Mouse (Mus musculus) midbrain, embryonic 13.5 days (tissue): ENCODE results near the gene Galr3. TPM values are rescaled to one million over a fixed set of nuclear protein-coding genes. Genes with fewer than 3 reads are reported as not detected.
A peak's percentile ranks its signal among the peaks of the same experiment; 100 is the strongest.

ENCODE experiments used
- ATAC-seq: fragments of 200-750 bp; cut with Nextera tagmentation; 2 replicates; pipeline ENCODE4 v1.8.0; 2017; ENCODE audit warnings: mild to moderate bottlenecking, moderate TSS enrichment, moderate library complexity
- H3K27ac ChIP-seq: fragments of 300-500 bp; sonication (generic); 2 replicates; pipeline ENCODE4 v1.5.1; 2015; ENCODE audit warnings: inconsistent platforms, mild to moderate bottlenecking, moderate library complexity
- H3K27me3 ChIP-seq: fragments of 300-500 bp; sonication (generic); 2 replicates; pipeline ENCODE4 v1.6.1; 2015; ENCODE audit warnings: mild to moderate bottlenecking, inconsistent platforms
- H3K36me3 ChIP-seq: fragments of 300-500 bp; sonication (generic); 2 replicates; pipeline ENCODE4 v1.6.1; 2015; ENCODE audit warnings: mild to moderate bottlenecking, inconsistent platforms
- H3K4me1 ChIP-seq: fragments of 300-500 bp; sonication (generic); replicated peaks from 2 replicates; pipeline ENCODE4 v1.6.1; 2015; ENCODE audit warnings: inconsistent platforms
- H3K4me2 ChIP-seq: fragments of 300-500 bp; sonication (generic); replicated peaks from 2 replicates; pipeline ENCODE4 v1.6.1; 2015; ENCODE audit warnings: moderate library complexity, mild to moderate bottlenecking, inconsistent platforms
- H3K4me3 ChIP-seq: fragments of 300-500 bp; sonication (generic); replicated peaks from 2 replicates; pipeline ENCODE4 v1.5.1; 2015; ENCODE audit warnings: mild to moderate bottlenecking, inconsistent platforms
- H3K9ac ChIP-seq: fragments of 300-500 bp; sonication (generic); replicated peaks from 2 replicates; pipeline ENCODE4 v1.6.1; 2015; ENCODE audit warnings: mild to moderate bottlenecking, inconsistent platforms
- H3K9me3 ChIP-seq: fragments of 300-500 bp; sonication (generic); 2 replicates; pipeline ENCODE4 v1.6.1; 2016; ENCODE audit warnings: mild to moderate bottlenecking, inconsistent platforms
- WGBS: fragments of 180-500 bp; shearing (Covaris S2); methylation state at CpG from one replicate; pipeline ENCODE4 v1.1.7; 2015; 5-methylcytosine and 5-hydroxymethylcytosine counted together
- polyA plus RNA-seq: library from polyadenylated mRNA; unstranded; fragments of >200 nt; fragmentation: Nextera tagmentation; extraction: Ambion mirVana; gene quantifications from 2 replicates; pipeline ENCODE4 v1.2.1, GENCODE M21; 2015

The Galr3 gene
- polyA plus RNA-seq, 1 experiment from 2014 or later: not detected

DNA sequence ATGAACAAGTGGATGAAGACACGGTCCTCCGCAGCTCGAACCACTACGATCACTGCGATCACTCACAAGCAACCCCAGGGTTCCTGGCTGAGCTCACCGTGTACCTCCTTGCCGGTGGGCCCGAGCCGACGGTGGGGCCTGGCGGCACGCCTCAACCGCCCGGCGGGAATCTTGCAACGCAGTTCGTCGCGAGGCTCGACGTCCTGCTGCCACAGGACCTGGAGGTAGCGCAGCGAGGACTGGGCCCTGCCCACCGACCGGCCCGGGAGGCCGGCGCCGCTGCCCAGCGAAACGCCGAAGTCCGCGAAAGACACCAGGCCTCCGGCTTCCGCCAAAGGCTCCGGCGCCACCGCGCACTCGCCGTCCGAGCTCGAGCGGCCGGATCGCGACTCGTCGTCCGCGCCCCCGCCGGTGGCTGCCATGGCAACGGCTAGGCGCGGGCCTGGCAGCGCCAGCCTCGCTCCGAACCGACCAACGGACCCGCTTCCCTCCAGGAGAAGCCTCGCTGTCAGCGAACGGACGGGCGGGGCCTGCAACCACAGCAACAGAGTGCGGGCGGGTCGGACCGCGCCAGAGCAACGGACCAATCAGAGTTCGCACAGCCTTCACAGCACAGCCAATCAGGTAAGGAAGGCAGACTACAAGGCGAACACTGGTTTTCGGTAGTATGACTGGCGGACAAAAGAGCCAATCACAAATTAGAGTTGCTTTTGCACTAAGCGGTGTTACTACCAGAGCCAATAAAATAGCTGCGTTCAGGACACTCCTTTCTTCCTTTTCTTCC lies 20.9 kb downstream of the Galr3 start, which contains the start of gene Ankrd54:
Gene Ankrd54 (minus strand): TSS at position 518 of the 784 bp plus-strand sequence.
- no peaks in the 10 kb centered on the region for H3K9me3 ChIP-seq
- peak; percentile 100 for ATAC-seq
- WGBS: under 1% methylated on average over 80 of the region's 80 CpGs

GRCm38 (mm10) chr15:79063160-79063740 lies 21.6 kb downstream of the Galr3 start:
- peaks cover 28% of the 10 kb centered on the region for H3K36me3 ChIP-seq
- no peaks in the 10 kb centered on the region for H3K27me3 ChIP-seq
- H3K27ac ChIP-seq: peak overlapping the region; percentile 26; the same call in 1 of the 2 replicates
- peaks cover 21% of the 10 kb centered on the region for H3K4me1 ChIP-seq
- no peak for ATAC-seq
- H3K4me2 ChIP-seq: peak overlapping the region; percentile 61
- peak overlapping the region; percentile 56; the same call in 1 of the 2 replicates for H3K9ac ChIP-seq
- peak overlapping the region; percentile 38 for H3K4me3 ChIP-seq
- WGBS: 9% methylated on average over 14 of the region's 14 CpGs
- H3K9me3 ChIP-seq: no peaks in the 10 kb centered on the region

More for the DNA sequence above, 20.9 kb downstream of the Galr3 start, which contains the start of gene Ankrd54:
- Histone ChIP-seq H3K4me3 (peak within 1 kb of the TSS; percentile 84), H3K9ac (peak within 1 kb of the TSS; percentile 86), H3K27ac (peak within 1 kb of the TSS; percentile 75), H3K27me3 (no peaks in the 10 kb centered on the region), H3K4me2 (peak within 1 kb of the TSS; percentile 83), H3K36me3 (peaks cover 35% of the 10 kb centered on the region), H3K4me1 (peaks cover 21% of the 10 kb centered on the region)

GRCm38 (mm10) chr15:79065086-79065770 lies 23.5 kb downstream of the Galr3 start:
- 72% methylated on average over 8 of the region's 8 CpGs for WGBS
- H3K27me3 ChIP-seq: 0 out of 2 replicates have a peak, but pooled peaks cover 2% of the 10 kb centered on the region

DNA sequence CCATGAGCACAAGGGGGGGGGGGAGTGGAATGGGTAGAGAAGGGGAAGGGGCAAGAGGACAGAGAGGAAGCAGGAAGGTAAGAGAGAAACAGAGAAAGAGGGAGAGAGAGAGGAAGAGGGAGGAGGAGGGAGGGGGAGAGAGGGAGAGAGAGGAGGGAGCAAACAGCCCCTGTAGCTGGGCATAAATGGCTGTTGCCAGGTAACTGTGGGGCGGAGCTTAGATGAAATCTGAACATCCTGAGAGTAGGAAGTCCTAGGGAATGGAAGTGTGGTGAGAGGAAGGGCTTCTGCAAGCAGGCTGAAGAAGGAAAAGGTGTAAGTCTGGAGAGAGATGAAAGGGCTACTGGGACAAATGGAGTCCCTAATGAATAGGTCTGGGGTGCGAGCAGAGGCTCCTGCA lies 24.6 kb downstream of the Galr3 start:
- Histone ChIP-seq H3K9me3 (no peaks in the 10 kb centered on the region), H3K27ac (no peak overlapping the region)

More at GRCm38 (mm10) chr15:79065086-79065770, 23.5 kb downstream of the Galr3 start:
- H3K9ac ChIP-seq: no peak overlapping the region
- H3K9me3 ChIP-seq: no peaks in the 10 kb centered on the region
- H3K4me2 ChIP-seq: no peak overlapping the region
- H3K36me3 ChIP-seq: peaks cover 8% of the 10 kb centered on the region
- peaks cover 21% of the 10 kb centered on the region for H3K4me1 ChIP-seq
- no peak for ATAC-seq
- no peak overlapping the region for H3K27ac ChIP-seq
- no peak overlapping the region for H3K4me3 ChIP-seq

DNA sequence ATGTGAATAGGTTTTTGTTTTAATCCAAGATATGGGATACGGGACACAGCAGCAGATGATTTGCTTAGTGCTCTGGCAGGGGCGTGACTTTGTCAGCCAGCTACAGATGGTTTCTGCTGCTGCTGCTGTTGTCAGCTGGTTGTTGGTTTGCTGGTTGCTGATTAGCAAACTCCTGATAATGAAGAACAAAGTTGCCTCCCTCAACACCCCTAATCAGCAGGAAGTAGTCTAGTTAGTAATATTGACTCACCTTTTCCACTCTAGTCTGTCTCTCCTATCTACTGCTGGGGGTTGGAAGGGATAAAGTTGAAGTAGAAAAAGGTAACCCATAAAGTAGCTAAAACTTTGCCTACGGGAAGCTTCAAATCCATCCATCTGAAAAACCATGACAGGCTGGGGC lies 25.9 kb downstream of the Galr3 start:
- no peak overlapping the region for H3K4me3 ChIP-seq
- H3K9me3 ChIP-seq: no peaks in the 10 kb centered on the region
- H3K4me2 ChIP-seq: no peak overlapping the region
- ATAC-seq: no peak
- WGBS: 82% methylated on average over 3 of the region's 3 CpGs
- no peak overlapping the region for H3K9ac ChIP-seq
- H3K27me3 ChIP-seq: 0 out of 2 replicates have a peak, but pooled peaks cover 3% of the 10 kb centered on the region
- no peak overlapping the region for H3K27ac ChIP-seq
- peaks cover 5% of the 10 kb centered on the region for H3K4me1 ChIP-seq
- no peaks in the 10 kb centered on the region for H3K36me3 ChIP-seq

More for the DNA sequence above, 24.6 kb downstream of the Galr3 start:
- Histone ChIP-seq H3K4me3 (no peak overlapping the region), H3K9ac (no peak overlapping the region), H3K36me3 (no peaks in the 10 kb centered on the region), H3K4me1 (peaks cover 15% of the 10 kb centered on the region), H3K27me3 (0 out of 2 replicates have a peak, but pooled peaks cover 3% of the 10 kb centered on the region), H3K4me2 (no peak overlapping the region)
- 59% methylated on average over 2 of the region's 2 CpGs for WGBS
- ATAC-seq: no peak

DNA sequence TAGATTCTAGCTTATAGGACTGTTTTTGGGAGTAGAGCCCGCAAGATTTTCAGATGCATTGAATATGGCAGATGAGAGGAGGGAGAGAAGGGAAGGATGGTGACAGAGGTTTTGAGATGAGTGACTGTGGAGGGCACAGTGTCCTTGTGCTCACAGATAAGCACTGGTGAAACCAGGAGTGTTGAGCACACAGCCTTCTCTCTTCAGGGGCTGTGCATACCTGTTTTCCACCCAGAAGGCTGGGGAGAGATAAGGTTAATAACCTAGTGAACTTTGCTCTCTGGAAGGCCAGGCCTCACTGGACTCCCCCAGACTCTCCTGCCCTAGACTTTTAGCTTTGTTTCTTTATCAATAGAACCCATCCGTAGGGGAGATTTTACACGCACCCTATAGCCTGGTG lies 26.7 kb downstream of the Galr3 start:
- H3K27me3 ChIP-seq: 0 out of 2 replicates have a peak, but pooled peaks cover 3% of the 10 kb centered on the region
- no peaks in the 10 kb centered on the region for H3K9me3 ChIP-seq
- ATAC-seq: no peak
- peaks cover 3% of the 10 kb centered on the region for H3K4me1 ChIP-seq
- 84% methylated on average over 3 of the region's 3 CpGs for WGBS
- no peaks in the 10 kb centered on the region for H3K36me3 ChIP-seq
- no peak overlapping the region for H3K4me3 ChIP-seq
- H3K4me2 ChIP-seq: no peak overlapping the region
- H3K27ac ChIP-seq: no peak overlapping the region
- H3K9ac ChIP-seq: no peak overlapping the region

- peaks cover 17% of the 10 kb centered on the region for H3K4me1 ChIP-seq
- WGBS: 69% methylated on average over 5 of the region's 5 CpGs
- H3K9ac ChIP-seq: no peak overlapping the region
- H3K4me3 ChIP-seq: no peak overlapping the region
- H3K36me3 ChIP-seq: peaks cover under 1% of the 10 kb centered on the region; the same call in 1 of the 2 replicates
- H3K27me3 ChIP-seq: 0 out of 2 replicates have a peak, but pooled peaks cover 3% of the 10 kb centered on the region
- H3K27ac ChIP-seq: no peak overlapping the region
- H3K4me2 ChIP-seq: no peak overlapping the region
- no peak for ATAC-seq
- H3K9me3 ChIP-seq: no peaks in the 10 kb centered on the region
Observed at GRCm38 (mm10) chr15:79071117-79072039, 29.7 kb downstream of the Galr3 start.

DNA sequence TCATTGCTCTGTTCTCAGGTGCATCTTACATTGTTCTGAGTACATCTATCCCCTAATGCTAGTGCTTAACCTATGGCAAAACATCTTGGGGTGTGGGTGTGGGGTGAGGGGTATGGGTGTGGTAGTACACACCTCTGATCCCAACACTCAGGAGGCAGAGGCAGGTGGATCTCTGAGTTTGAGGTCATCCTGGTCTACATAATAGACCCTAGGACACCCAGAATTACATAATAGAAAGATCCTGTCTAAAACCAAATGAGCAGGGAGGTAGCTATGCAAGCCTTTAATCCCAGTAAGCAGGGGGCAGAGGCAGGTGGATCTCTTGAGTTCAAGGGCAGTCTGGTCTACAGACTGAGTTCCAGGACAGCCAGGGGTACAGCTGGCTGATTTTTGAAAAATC lies 32.1 kb downstream of the Galr3 start:
- Histone ChIP-seq H3K9me3 (no peaks in the 10 kb centered on the region), H3K27me3 (0 out of 2 replicates have a peak, but pooled peaks cover 3% of the 10 kb centered on the region), H3K27ac (no peak overlapping the region), H3K9ac (no peak overlapping the region), H3K4me1 (peaks cover 25% of the 10 kb centered on the region), H3K36me3 (peaks cover 23% of the 10 kb centered on the region), H3K4me2 (no peak overlapping the region), H3K4me3 (no peak overlapping the region; the same call in 1 of the 2 replicates)
- ATAC-seq: no peak

- no peak for ATAC-seq
- H3K9ac ChIP-seq: peak overlapping the region; percentile 86
- peaks cover 25% of the 10 kb centered on the region for H3K4me1 ChIP-seq
- H3K27me3 ChIP-seq: 0 out of 2 replicates have a peak, but pooled peaks cover 3% of the 10 kb centered on the region
- peak overlapping the region; percentile 93 for H3K4me3 ChIP-seq
- H3K36me3 ChIP-seq: peaks cover 30% of the 10 kb centered on the region
- WGBS: 40% methylated on average over 10 of the region's 10 CpGs
- no peaks in the 10 kb centered on the region for H3K9me3 ChIP-seq
- H3K27ac ChIP-seq: peak overlapping the region; percentile 78
- peak overlapping the region; percentile 97 for H3K4me2 ChIP-seq
Observed at GRCm38 (mm10) chr15:79074446-79074845, 32.8 kb downstream of the Galr3 start.

- Histone ChIP-seq H3K27me3 (0 out of 2 replicates have a peak, but pooled peaks cover 3% of the 10 kb centered on the region), H3K9ac (peak within 1 kb of the TSS; percentile 86), H3K4me3 (peak within 1 kb of the TSS; percentile 93), H3K4me2 (peak within 1 kb of the TSS; percentile 97), H3K36me3 (peaks cover 36% of the 10 kb centered on the region), H3K4me1 (peaks cover 25% of the 10 kb centered on the region), H3K27ac (peak within 1 kb of the TSS; percentile 78), H3K9me3 (no peaks in the 10 kb centered on the region)
- WGBS: under 1% methylated on average over 49 of the region's 49 CpGs
- peak; percentile 91 for ATAC-seq
Observed at GRCm38 (mm10) chr15:79074913-79075532, 33.3 kb downstream of the Galr3 start, which contains the start of gene Eif3l. Gene Eif3l (plus strand): TSS chr15:79075179.
